Mouse (Mus musculus) adipocyte (in vitro differentiated cells): ENCODE measurements around the gene Gtpbp4.
"Not testable (repeated sequence)": the region's sequence is repeated elsewhere in the genome, so short reads cannot be mapped to it uniquely, and the experiment has no call there.

ENCODE experiments used
- DNase-seq: peaks from one replicate; pipeline ENCODE4 v3.0.0-alpha.2; 2016; ENCODE audit warnings: low spot score

Gene Gtpbp4

GRCm38 (mm10) chr13:8995990-8996786, at the start of gene Gtpbp4:
Gene Gtpbp4 (minus strand): TSS chr13:8996083.
- DNase-seq = peak; percentile 96

- no peak for DNase-seq
Observed at GRCm38 (mm10) chr13:9044731-9045130, 48.8 kb upstream of the Gtpbp4 start.

- no peak for DNase-seq
Observed at GRCm38 (mm10) chr13:9043289-9044049, 47.6 kb upstream of the Gtpbp4 start.

GRCm38 (mm10) chr13:9040626-9041025, 44.7 kb upstream of the Gtpbp4 start:
- no peak for DNase-seq

- DNase-seq = no peak
Observed at GRCm38 (mm10) chr13:9031996-9032661, 36.2 kb upstream of the Gtpbp4 start.

- no peak for DNase-seq
Observed at GRCm38 (mm10) chr13:9030364-9030763, 34.5 kb upstream of the Gtpbp4 start.

GRCm38 (mm10) chr13:9027251-9027650, 31.4 kb upstream of the Gtpbp4 start:
- DNase-seq = no peak

- DNase-seq = no peak
Observed at GRCm38 (mm10) chr13:9022623-9023022, 26.7 kb upstream of the Gtpbp4 start.

- no peak for DNase-seq
Observed at GRCm38 (mm10) chr13:9021556-9021955, 25.7 kb upstream of the Gtpbp4 start.

- no peak for DNase-seq
Observed at GRCm38 (mm10) chr13:9019713-9020112, 23.8 kb upstream of the Gtpbp4 start.

- DNase-seq = no peak
Observed at GRCm38 (mm10) chr13:9018974-9019587, 23.2 kb upstream of the Gtpbp4 start.

GRCm38 (mm10) chr13:9017190-9017589, 21.3 kb upstream of the Gtpbp4 start:
- DNase-seq = peak; percentile 53

GRCm38 (mm10) chr13:9014431-9014830, 18.5 kb upstream of the Gtpbp4 start:
- DNase-seq = peak; percentile 70

- DNase-seq = no peak
Observed at GRCm38 (mm10) chr13:9013483-9013882, 17.6 kb upstream of the Gtpbp4 start.

GRCm38 (mm10) chr13:9011596-9012350, 15.9 kb upstream of the Gtpbp4 start:
- peak; percentile 98 for DNase-seq

GRCm38 (mm10) chr13:9003306-9003705, 7.4 kb upstream of the Gtpbp4 start:
- DNase-seq = no peak

GRCm38 (mm10) chr13:8999464-8999863, 3.6 kb upstream of the Gtpbp4 start:
- no peak for DNase-seq

- not testable (repeated sequence) for DNase-seq
Observed at GRCm38 (mm10) chr13:8997221-8997620, 1.3 kb upstream of the Gtpbp4 start.

- DNase-seq = peak; percentile 28
Observed at GRCm38 (mm10) chr13:8995159-8995989, 509 bp downstream of the Gtpbp4 start.

- DNase-seq = no peak
Observed at GRCm38 (mm10) chr13:8992231-8992630, 3.7 kb downstream of the Gtpbp4 start.

- no peak for DNase-seq
Observed at GRCm38 (mm10) chr13:8972972-8973371, 22.9 kb downstream of the Gtpbp4 start.
